Mouse (Mus musculus) MEL-GATA-1-ER (cell line): ENCODE results near the gene Tgif2lx1.
"Not testable (repeated sequence)": the region's sequence is repeated elsewhere in the genome, so short reads cannot be mapped to it uniquely, and the experiment has no call there.

Experiments used
- DNase-seq: peaks from one replicate; pipeline ENCODE4 v3.0.0-alpha.2; 2012; ENCODE audit warnings: low read depth; ENCODE audit errors: extremely low read depth

Gene Tgif2lx1

GRCm38 (mm10) chrX:118480637-118481036, at the start of gene Tgif2lx1:
Tgif2lx1 (minus strand) TSS chrX:118480737.
- not testable (repeated sequence) for DNase-seq
